Mouse (Mus musculus) hindbrain, embryonic 10.5 days (tissue): Measurements from ENCODE around the gene Susd5. TPM values are rescaled to one million over a fixed set of nuclear protein-coding genes. Genes with fewer than 3 reads are reported as not detected.
A peak's percentile ranks its signal among the peaks of the same experiment; 100 is the strongest.

Source experiments
- DNase-seq: peaks from one replicate; pipeline ENCODE4 v3.0.0-alpha.2; 2017; ENCODE audit warnings: low spot score
- H3K27ac ChIP-seq: fragments of 300-500 bp; sonication (generic); 2 replicates; pipeline ENCODE4 v1.5.1; 2016; ENCODE audit warnings: mild to moderate bottlenecking, moderate library complexity
- H3K27me3 ChIP-seq: fragments of 300-500 bp; sonication (generic); 2 replicates; pipeline ENCODE4 v1.6.1; 2016; ENCODE audit warnings: mild to moderate bottlenecking; ENCODE audit not compliant: poor library complexity, insufficient read depth, severe bottlenecking
- H3K36me3 ChIP-seq: fragments of 300-500 bp; sonication (generic); 2 replicates; pipeline ENCODE4 v1.6.1; 2016; ENCODE audit warnings: mild to moderate bottlenecking, moderate library complexity
- H3K4me1 ChIP-seq: fragments of 300-500 bp; sonication (generic); replicated peaks from 2 replicates; pipeline ENCODE4 v1.6.1; 2016; ENCODE audit warnings: mild to moderate bottlenecking
- H3K4me3 ChIP-seq: fragments of 300-500 bp; sonication (generic); 2 replicates; pipeline ENCODE4 v1.5.1; 2016; ENCODE audit warnings: mild to moderate bottlenecking, moderate library complexity
- H3K9me3 ChIP-seq: fragments of 300-500 bp; sonication (generic); 2 replicates; pipeline ENCODE4 v1.6.1; 2016; ENCODE audit warnings: mild to moderate bottlenecking, moderate library complexity
- WGBS: fragments of 180-500 bp; shearing (Covaris S2); methylation state at CpG from one replicate; pipeline ENCODE4 v1.1.7; 2016; 5-methylcytosine and 5-hydroxymethylcytosine counted together
- polyA plus RNA-seq: library from polyadenylated mRNA; unstranded; fragments of >200 nt; fragmentation: Nextera tagmentation; extraction: Ambion mirVana; gene quantifications from 2 replicates; pipeline ENCODE4 v1.2.1, GENCODE M21; 2016

Susd5 gene
- polyA plus RNA-seq, 1 experiment from 2014 or later, result 0.30 TPM

DNA sequence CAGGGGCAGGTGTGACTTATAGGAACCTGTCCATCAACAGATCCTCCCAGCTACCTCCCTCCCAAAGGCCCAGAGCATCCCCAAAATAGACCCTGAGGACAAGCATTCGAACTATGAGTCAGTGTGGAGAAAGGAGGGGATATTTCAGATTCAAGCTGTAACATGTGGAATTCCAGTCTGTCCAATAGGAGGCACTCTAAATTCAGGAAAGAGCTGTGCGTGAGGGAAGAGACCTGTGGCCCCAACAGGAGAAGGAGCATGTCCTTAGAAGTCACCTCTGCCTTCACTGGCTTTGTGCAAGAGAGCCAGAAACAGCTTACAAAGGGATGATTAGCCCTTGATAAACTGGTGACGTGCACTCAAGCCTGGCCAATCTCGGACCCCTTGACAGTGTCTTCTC is 16.0 kb upstream of the Susd5 start:
- Histone ChIP-seq H3K9me3 (no peaks in the 10 kb centered on the region), H3K27me3 (no peaks in the 10 kb centered on the region), H3K4me1 (peaks cover 9% of the 10 kb centered on the region; the same call in 1 of the 2 replicates), H3K27ac (no peak overlapping the region), H3K36me3 (no peaks in the 10 kb centered on the region), H3K4me3 (no peak overlapping the region)
- WGBS, result 72% methylated on average over 4 of the region's 4 CpGs
- no peak for DNase-seq

DNA sequence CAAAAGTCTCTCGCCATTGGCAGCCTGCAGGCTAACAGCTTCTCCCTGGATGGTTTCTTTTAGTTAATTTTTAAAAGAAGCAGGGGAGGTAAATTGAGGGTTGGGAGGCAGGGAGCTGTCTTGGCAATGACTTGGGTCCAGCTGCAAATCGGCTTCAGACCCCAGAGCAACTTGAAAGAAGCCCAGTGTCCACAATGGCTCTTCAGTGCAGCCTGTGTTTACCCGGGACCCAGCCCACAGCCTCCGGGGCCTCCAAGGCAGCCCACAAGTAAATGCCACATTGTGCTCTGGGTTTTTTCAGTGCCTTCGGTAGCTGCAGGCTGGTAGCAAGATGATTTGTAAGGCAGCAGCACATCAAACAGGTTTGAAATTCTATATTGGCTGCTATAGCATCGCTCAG is 14.4 kb upstream of the Susd5 start:
- Histone ChIP-seq H3K36me3 (no peaks in the 10 kb centered on the region), H3K27me3 (no peaks in the 10 kb centered on the region), H3K4me3 (no peak overlapping the region), H3K27ac (no peak overlapping the region; the same call in 1 of the 2 replicates), H3K9me3 (no peaks in the 10 kb centered on the region), H3K4me1 (peaks cover 9% of the 10 kb centered on the region; the same call in 1 of the 2 replicates)
- 54% methylated on average over 6 of the region's 6 CpGs for WGBS
- peak; percentile 12 for DNase-seq

DNA sequence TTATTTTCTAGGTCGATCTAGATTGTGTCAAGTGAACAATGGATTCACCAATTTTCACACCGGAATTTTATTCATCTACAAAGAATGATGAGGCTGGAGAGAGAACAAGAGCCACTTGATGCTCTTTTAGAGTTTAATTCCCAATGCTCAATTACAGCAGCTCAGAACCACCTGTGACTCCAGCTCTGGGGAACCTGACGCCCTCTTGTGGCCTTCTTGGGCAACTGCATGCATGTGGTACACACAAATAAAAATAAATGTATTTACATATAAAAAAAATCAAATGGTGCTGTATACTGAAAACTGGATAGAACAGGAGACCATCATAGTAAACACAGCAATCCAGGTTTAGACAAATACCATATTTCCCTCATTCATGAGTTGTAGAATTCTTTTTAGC is 12.5 kb upstream of the Susd5 start:
- no peak for DNase-seq
- H3K27me3 ChIP-seq, result no peaks in the 10 kb centered on the region
- 56% methylated on average over 3 of the region's 3 CpGs for WGBS

DNA sequence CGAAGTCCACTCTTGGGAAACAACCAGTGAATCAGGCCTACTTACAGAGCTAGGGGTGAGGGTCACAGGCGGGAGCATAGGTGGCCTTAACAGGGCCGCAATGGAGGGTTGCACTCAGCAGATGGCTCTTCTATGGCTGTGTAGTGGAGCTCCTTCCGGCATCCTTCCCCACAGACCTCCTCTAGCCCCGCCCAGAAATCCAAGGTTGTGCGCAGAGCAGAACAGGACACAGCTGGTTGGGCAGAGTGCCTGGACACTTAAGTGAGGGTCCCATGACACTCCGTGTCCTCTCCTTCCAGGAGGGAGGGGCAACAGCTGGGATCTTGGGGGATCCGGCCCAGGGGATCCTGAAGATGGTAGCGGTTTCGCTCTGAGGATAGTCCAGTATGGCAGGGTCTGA is 10.9 kb upstream of the Susd5 start, which contains the start of gene Fbxl2:
Fbxl2 (minus strand) TSS at position 164 of the 400 bp plus-strand sequence.
- H3K9me3 ChIP-seq, result 0 out of 2 replicates have a peak, but pooled peaks cover 3% of the 10 kb centered on the region
- no peak for DNase-seq
- no peak within 1 kb of the TSS for H3K27ac ChIP-seq
- 89% methylated on average over 10 of the region's 10 CpGs for WGBS
- peaks cover 9% of the 10 kb centered on the region; the same call in 1 of the 2 replicates for H3K4me1 ChIP-seq
- no peaks in the 10 kb centered on the region for H3K27me3 ChIP-seq
- no peaks in the 10 kb centered on the region for H3K36me3 ChIP-seq
- H3K4me3 ChIP-seq, result no peak within 1 kb of the TSS

More for the DNA sequence above, 12.5 kb upstream of the Susd5 start:
- Histone ChIP-seq H3K4me3 (no peak overlapping the region), H3K36me3 (no peaks in the 10 kb centered on the region), H3K4me1 (peaks cover 9% of the 10 kb centered on the region; the same call in 1 of the 2 replicates), H3K9me3 (0 out of 2 replicates have a peak, but pooled peaks cover 3% of the 10 kb centered on the region), H3K27ac (no peak overlapping the region)

DNA sequence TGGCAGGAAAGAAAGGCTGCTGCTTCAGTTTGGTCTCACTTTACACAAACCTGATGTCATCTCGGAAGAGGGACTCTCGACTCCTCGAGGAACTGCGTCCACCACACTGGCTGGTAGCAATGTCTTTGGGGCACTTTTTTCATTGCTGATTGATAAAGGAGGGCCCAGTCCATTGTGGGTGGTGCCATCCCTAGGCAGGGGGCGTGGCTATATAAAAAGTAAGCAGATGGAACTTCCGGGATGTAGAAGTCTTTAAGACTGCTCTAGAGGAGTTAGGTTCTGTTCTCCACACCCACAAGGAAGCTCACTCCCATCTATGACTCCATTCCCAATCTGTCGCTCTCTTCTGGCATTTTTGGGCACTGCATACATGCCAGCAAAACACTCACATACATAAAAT is 10.3 kb upstream of the Susd5 start:
- Histone ChIP-seq H3K27me3 (no peaks in the 10 kb centered on the region), H3K4me3 (no peak overlapping the region), H3K36me3 (no peaks in the 10 kb centered on the region), H3K9me3 (0 out of 2 replicates have a peak, but pooled peaks cover 3% of the 10 kb centered on the region), H3K4me1 (peaks cover 13% of the 10 kb centered on the region; the same call in 1 of the 2 replicates), H3K27ac (no peak overlapping the region)
- WGBS, result 88% methylated on average over 7 of the region's 7 CpGs
- DNase-seq, result no peak

- 86% methylated on average over 7 of the region's 7 CpGs for WGBS
- DNase-seq, result no peak
- H3K27me3 ChIP-seq, result peaks cover 1% of the 10 kb centered on the region
- H3K4me1 ChIP-seq, result 0 out of 2 replicates have a peak, but pooled peaks cover 4% of the 10 kb centered on the region
- no peak overlapping the region for H3K4me3 ChIP-seq
- H3K9me3 ChIP-seq, result 0 out of 2 replicates have a peak, but pooled peaks cover 3% of the 10 kb centered on the region
- no peaks in the 10 kb centered on the region for H3K36me3 ChIP-seq
- H3K27ac ChIP-seq, result no peak overlapping the region
Measured at GRCm38 (mm10) chr9:114050106-114050505, 6.8 kb upstream of the Susd5 start.

GRCm38 (mm10) chr9:114050778-114051177 is 6.2 kb upstream of the Susd5 start:
- H3K9me3 ChIP-seq, result 0 out of 2 replicates have a peak, but pooled peaks cover 3% of the 10 kb centered on the region
- H3K27ac ChIP-seq, result no peak overlapping the region
- H3K4me1 ChIP-seq, result 0 out of 2 replicates have a peak, but pooled peaks cover 4% of the 10 kb centered on the region
- no peak overlapping the region for H3K4me3 ChIP-seq
- H3K36me3 ChIP-seq, result no peaks in the 10 kb centered on the region
- WGBS, result 92% methylated on average over 16 of the region's 16 CpGs
- DNase-seq, result no peak
- H3K27me3 ChIP-seq, result peaks cover 8% of the 10 kb centered on the region

GRCm38 (mm10) chr9:114052031-114052430 is 4.9 kb upstream of the Susd5 start:
- H3K9me3 ChIP-seq, result 0 out of 2 replicates have a peak, but pooled peaks cover 3% of the 10 kb centered on the region
- H3K4me3 ChIP-seq, result no peak overlapping the region
- no peak overlapping the region for H3K27ac ChIP-seq
- WGBS, result 82% methylated on average over 4 of the region's 4 CpGs
- peaks cover 20% of the 10 kb centered on the region for H3K27me3 ChIP-seq
- no peak for DNase-seq
- no peaks in the 10 kb centered on the region for H3K36me3 ChIP-seq
- H3K4me1 ChIP-seq, result peaks cover 6% of the 10 kb centered on the region

- Histone ChIP-seq H3K36me3 (no peaks in the 10 kb centered on the region), H3K4me1 (peaks cover 14% of the 10 kb centered on the region), H3K27me3 (peaks cover 29% of the 10 kb centered on the region), H3K27ac (no peak overlapping the region), H3K4me3 (no peak overlapping the region), H3K9me3 (0 out of 2 replicates have a peak, but pooled peaks cover 3% of the 10 kb centered on the region)
- no peak for DNase-seq
- 79% methylated on average over 6 of the region's 6 CpGs for WGBS
Measured at GRCm38 (mm10) chr9:114052866-114053265, 4.1 kb upstream of the Susd5 start.

DNA sequence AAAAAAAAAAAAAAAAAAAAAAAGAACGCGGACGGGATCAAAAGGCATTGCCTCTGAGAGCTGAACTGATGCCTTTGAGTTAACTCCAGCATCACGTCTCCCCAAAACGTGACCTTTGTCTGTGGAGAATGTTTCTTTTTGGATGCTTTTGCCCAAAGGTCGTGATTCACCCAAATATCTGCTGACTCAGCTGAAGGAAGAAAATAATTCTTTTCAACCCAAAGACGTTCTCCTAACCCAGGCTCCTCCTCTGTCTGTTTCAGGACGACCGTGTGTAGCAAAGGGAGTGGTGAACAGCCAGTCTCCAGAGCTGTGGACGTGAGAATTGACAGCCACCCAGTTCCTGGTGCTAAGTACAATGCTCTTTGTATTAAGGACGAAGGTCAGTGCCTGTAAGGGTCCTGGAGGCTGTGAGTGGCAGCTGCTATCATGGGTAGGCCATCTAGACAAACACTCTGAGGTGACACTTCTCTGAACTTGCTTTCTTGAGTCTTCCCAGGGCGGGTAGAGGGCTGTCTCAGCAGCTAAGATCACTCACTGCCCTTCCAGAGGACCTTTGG is 11.6 kb downstream of the Susd5 start:
- H3K27ac ChIP-seq, result no peak overlapping the region
- 49% methylated on average over 12 of the region's 12 CpGs for WGBS

GRCm38 (mm10) chr9:114069372-114069771 is 12.4 kb downstream of the Susd5 start:
- Histone ChIP-seq H3K4me1 (no peaks in the 10 kb centered on the region), H3K4me3 (no peak overlapping the region), H3K27me3 (no peaks in the 10 kb centered on the region), H3K36me3 (no peaks in the 10 kb centered on the region), H3K9me3 (no peaks in the 10 kb centered on the region), H3K27ac (no peak overlapping the region)
- no peak for DNase-seq
- 73% methylated on average over 6 of the region's 6 CpGs for WGBS

More for the DNA sequence above, 11.6 kb downstream of the Susd5 start:
- no peak for DNase-seq
- no peaks in the 10 kb centered on the region for H3K9me3 ChIP-seq
- no peaks in the 10 kb centered on the region for H3K4me1 ChIP-seq
- H3K4me3 ChIP-seq, result no peak overlapping the region
- H3K36me3 ChIP-seq, result no peaks in the 10 kb centered on the region
- no peaks in the 10 kb centered on the region for H3K27me3 ChIP-seq

- H3K36me3 ChIP-seq, result no peaks in the 10 kb centered on the region
- no peaks in the 10 kb centered on the region for H3K9me3 ChIP-seq
- DNase-seq, result no peak
- no peaks in the 10 kb centered on the region for H3K27me3 ChIP-seq
- no peaks in the 10 kb centered on the region for H3K4me1 ChIP-seq
- H3K27ac ChIP-seq, result no peak overlapping the region
- 89% methylated on average over 19 of the region's 19 CpGs for WGBS
- H3K4me3 ChIP-seq, result no peak overlapping the region
Measured at GRCm38 (mm10) chr9:114073681-114074080, 16.7 kb downstream of the Susd5 start.

GRCm38 (mm10) chr9:114086422-114086821 is 29.5 kb downstream of the Susd5 start:
- DNase-seq, result no peak
- Histone ChIP-seq H3K4me3 (no peak overlapping the region), H3K4me1 (no peaks in the 10 kb centered on the region), H3K27me3 (no peaks in the 10 kb centered on the region), H3K36me3 (no peaks in the 10 kb centered on the region), H3K27ac (no peak overlapping the region), H3K9me3 (no peaks in the 10 kb centered on the region)
- 94% methylated on average over 3 of the region's 3 CpGs for WGBS
